Mouse (Mus musculus) 3T3-L1 (cell line): ENCODE data around the gene Tesk2.

Experiments
- DNase-seq: peaks from one replicate; pipeline ENCODE4 v3.0.0-alpha.2; 2015; ENCODE audit warnings: low read depth, low spot score

Tesk2 gene

DNA sequence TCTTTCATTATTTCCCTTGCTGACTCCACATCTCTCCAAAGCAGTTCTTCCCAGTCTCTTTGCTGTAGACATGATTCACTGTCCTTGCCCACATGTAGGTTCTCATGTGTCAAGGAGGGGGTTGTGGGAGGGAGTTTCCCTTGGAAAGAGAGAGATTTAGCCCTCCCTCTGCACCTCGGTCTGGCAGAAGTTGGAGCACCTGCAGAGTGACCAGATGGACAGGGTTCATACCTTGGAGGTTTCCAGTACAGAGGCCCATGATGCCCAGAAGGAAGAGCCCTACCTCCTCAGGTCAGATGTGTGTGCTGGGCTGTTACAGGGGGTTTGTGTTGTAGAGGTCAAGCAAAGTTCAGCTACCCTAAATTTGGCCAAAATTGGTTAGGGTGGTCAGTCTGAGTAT lies 8.2 kb upstream of the Tesk2 start:
- DNase-seq: no peak

DNA sequence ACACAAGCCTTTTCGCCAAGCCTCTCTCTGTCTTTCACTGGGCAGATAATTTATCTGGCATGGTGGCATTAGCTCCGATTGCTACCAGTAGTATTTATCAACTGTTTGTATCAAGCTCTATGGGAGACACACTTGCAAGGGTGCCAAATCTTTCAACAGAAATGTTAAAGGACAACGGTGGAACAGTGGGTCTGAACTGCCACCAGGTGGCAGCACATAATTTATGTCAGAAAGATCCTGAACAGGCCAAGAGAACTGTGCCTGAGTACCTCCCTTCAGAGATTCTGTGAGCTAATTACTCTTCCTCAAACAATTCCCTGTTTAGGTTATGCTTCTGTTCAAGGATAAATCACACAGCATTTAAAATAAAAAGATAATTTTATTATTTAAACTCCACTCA lies 1.4 kb upstream of the Tesk2 start:
- DNase-seq: peak; percentile 92

DNA sequence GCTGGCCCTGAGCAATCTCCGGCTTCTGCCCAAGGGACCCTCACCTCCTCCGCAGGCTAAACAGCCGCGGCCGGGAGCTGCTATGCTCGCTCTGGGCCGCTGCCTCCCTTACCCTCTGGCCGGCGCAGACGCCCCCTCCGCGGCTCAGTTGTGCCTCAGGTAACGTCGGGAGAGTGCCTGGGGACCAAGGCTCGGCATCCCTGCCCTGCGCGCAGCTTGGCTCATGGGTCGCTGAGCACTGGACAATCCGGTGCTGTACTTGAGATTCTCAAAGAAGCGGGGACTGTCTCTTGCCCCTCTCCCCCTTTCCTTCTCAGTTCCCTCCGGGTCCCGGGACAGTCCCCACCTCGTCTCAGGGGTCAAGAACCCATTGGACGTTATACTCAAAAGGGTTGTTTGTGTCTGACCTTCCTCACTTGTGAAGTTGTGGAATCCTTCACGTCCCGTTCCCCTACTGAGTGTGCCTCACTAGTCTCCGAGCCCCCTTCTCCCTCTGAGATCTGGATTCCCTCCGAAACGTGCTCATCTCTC lies 415 bp downstream of the Tesk2 start:
- no peak for DNase-seq

DNA sequence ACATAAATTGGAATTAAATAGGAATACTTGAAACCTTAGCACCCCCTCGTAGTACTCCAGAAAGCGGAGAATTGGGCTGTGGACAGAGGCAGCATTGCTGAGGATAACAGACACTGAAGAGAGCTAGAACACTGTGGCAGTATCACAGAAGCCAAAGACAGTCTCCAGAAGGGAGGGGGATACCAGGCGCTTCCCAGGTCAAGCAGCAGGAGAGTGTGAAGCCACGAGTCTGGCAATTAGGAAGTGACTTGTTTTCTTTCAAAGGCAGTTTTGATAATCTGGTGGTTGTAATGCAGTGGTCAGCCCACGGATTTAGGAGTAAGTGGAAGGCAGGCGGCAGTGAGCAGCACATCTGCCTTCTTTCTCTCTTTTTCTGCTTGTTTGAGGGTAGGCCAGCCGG lies 1.5 kb downstream of the Tesk2 start:
- DNase-seq: no peak

DNA sequence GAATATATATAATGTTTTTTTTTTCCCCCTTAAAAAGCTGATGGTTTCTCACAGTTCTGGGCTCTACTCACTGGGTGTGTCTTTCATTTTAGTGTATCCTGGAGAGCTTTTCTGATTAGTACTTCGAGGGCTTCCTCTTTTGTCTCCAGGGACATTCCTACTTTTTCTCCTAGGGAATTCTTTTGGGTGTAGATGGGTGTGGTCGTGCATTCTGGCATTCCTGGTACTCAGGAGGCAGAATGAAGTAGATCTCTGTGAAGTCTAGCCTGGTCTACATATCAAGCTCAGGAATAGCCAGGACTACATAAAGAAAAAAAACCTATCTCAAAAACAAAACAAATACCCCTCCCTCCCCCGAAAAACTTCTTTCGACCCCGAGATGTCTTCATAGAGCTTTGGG lies 4.7 kb downstream of the Tesk2 start:
- DNase-seq: no peak

DNA sequence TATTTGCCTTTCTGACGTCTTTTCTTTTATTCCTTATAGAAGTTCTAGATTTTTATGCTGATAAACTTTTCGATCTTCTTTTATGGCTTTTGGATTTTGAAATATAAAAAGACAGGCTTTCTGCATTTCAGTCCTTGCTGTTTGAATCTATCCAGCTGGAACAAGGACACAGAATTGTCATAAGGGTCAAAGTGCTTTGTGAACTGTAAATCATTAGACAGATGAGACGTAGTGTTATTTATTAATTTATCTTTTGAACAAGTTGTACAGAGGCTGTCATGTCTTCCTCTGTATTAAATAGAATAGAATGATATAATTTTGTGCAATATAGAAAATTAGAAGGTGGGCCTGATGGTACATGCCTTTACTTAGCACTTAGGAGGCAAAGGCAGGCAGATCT lies 6.7 kb downstream of the Tesk2 start:
- no peak for DNase-seq

DNA sequence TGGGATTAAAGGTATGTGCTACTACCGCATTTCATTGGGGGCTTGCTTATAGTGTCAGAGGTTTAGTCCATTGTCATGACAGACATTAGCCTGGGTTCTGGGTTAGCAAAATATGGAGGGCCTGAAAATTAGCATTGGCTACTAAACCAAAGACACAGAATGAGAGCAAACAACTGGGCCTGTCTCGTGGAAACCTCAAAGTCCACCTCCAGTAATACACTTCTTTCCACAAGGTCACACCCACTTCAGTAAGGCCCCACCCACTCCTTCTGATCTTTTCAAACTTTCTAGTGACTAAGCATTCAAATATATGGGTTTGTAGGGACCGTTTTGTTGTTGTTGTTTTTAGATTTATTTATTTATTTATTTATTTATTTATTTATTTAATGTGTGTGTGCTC lies 8.8 kb downstream of the Tesk2 start:
- no peak for DNase-seq

DNA sequence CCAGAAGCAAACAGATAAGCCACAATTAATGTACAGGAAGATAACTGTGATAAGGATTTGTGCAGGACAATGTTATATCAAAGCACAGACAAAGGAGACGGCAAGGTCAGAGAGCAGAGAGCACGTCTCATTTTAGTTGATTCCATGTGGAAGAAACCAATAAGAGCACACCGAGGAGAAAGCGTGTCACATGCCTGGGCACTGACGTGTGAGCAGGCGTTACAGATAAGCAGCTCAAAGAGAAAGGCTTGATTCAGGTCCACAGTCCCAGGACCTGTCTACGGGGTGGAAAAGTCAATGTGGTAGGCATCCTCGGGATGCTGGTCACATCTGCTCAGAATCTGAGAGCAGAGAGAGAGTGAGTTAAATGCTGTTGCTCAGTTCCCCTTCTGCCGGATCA lies 10.3 kb downstream of the Tesk2 start:
- DNase-seq: no peak

DNA sequence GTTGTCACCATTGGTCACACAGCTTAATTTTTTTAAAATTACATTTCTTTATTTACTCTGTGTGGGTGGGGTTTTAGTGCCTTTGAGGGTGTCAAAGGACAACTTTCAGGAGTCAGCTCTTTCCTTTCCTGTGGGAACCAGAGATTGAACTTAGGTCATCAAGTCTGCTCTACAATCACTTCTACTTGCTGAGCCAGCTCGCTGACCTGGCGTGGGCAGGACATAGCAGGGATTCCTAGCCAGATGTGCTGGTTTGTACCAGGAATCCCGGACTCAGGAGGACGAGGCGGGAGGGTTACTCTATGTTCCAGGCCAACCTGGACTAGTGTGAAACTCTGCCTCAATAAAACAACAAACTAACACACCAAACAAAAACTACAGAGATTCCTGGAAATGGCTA lies 11.6 kb downstream of the Tesk2 start:
- DNase-seq: no peak

DNA sequence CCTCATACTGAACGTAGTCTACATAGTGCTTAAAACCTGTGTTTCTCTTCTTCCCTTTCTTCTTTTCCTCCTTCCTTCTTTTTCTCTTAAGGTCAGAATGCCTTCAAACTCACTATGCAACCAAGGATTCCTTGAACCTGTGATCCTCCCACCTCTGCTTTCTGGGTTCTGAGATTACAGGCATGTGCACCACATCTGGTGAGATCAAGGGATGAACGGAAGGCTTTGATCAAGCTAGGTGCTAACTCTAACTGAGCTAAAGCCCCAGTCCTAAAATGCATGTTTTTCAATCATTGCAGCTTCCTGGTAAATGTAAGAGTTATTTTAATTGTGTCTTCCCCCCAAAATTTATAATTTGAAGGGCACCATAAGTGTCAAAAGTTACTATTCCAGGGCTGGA lies 14.2 kb downstream of the Tesk2 start:
- DNase-seq: no peak

DNA sequence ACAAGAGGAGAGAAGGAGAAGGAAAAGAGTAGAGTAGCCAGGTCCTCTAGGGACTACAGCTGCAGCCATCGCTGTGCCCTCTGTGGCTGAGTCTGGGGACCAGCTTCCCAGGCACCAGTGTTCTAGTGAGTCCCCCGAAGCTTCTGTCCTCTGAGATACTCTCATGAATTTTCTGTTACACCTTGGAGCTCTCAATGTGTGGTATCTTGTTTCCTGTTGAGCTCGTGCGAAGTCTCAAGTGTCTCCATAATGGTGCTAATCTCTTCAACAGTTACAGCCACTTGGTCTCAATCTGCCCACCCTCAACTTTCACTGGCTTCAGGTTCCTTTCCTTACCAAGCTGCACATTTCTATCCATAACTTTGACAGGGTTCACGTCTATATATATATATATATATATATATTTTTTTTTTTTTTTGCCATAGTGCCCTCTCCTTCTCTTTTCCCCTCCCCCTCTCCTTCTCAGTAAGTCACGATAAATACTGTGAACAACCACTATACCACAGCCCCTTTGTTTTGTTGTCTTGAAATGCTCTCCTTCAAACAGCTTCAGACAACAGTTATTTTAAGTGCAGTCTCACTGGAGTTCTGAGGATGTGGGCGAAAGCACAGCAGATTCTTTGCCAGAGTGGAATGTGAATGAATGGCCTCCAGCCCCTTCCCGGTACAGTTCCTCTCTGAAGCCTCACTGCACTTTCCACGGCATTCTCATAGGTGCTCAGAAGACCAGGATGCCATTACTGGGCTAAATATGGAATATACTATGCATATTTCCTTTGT lies 18.4 kb downstream of the Tesk2 start:
- no peak for DNase-seq

DNA sequence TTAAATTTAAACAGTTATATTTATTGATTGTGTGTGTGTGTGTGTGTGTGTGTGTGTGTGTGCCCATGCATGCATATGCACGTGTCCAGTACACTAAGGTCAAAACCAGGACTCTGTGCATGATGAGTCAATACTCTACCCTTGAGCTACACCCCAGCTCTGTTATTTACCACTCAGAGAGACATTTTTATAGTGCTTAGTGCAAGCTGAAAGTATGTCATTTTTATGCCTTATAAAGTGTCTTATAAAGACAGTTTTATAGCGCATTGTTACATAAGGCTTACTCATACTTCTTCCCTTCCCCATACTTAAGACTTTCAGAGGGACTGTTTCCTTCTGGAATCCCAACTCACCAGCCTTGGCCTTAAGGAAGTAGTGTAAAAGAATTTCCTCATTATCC lies 29.0 kb downstream of the Tesk2 start:
- DNase-seq: peak; percentile 57

DNA sequence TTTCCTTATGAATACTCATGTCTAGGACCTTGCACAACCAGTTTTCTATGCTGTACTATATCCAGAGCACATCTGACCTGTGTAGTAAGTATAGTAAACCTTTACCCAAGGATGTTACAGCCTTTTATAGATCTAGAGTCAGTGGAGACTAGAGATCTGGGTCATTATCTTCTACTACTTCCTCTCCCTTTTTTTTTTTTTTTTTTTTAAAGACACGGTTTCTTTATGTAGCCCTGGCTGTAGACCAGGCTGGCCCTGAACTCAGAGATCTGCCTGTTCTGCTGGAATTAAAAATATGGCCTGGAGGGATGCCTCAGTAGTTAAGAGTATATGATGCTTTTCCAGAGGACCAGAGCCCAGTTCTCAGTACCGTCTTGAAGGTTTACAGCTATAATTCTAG lies 41.2 kb downstream of the Tesk2 start:
- no peak for DNase-seq

DNA sequence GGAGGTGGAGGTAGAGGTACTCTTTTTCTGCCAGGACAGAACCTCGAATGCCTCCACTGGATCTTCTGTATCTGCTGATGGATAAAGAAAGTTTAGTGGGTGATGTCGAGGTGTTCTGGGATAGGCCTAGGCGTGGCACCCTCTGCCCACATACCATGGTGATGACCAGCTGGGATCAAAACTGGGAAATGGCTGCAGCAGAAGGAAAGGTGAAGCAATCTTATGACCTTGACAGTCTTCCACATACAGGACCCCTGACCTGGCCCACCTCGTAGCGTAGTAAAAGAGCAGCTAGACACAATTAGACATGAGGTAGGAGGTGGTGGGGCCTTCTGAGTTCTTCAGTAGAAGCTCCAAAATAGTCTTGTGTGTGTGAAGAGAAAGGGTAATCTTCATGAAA lies 43.3 kb downstream of the Tesk2 start:
- peak; percentile 48 for DNase-seq

DNA sequence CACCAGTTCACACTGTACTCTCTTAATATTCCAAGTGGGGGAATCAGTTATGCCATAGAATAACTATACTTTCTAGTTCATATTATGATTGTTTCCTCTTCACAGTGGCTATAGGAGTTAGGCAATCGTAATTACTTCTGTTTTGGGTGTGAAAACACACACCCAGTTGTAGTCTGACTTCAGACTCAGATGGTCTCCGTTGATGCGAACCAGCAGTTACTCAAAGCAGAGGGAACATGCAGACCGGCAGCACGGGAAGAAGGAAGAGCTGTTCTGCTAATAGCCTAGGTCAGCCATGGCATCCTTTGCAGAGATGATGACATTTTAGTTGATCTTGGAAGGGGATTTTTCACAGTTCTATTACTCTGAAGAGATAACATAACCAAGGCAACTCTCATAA lies 47.8 kb downstream of the Tesk2 start:
- no peak for DNase-seq

DNA sequence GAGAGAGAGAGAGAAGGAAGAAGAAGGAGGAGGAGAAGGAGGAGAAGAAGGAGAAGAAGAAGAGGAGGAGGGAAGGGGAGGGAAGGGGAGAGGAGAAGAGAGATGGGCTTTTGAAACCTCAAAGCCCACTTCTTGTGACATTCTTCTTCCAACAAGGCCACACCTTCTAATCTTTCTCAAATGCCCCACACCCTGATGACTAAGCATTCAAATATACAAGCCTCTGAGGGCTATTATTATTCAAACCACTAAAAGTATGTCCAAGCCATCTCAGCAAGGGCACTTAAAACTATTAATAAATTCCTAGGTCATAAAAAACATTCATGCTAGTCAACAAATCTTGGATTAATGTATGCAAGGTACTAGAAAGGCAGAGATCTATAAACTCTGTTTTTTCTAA lies 48.3 kb downstream of the Tesk2 start:
- peak; percentile 71 for DNase-seq

DNA sequence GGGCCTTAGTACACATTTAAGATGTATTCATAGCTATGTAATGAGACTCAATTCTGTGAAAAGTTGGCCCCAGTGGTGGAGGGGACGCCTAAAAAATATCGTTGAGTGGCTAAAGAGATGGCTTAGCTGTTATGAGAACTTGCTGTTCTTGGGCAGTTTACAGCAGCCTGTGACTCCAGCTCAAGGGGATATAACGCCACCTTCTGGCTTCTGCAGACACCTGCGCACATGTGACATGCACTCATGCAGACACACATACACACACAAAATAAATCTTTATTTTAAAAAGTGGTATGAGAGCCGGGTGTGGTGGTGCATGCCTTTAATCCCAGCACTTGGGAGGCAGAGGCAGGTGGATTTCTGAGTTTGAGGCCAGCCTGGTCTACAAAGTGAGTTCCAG lies 55.6 kb downstream of the Tesk2 start:
- DNase-seq: no peak

DNA sequence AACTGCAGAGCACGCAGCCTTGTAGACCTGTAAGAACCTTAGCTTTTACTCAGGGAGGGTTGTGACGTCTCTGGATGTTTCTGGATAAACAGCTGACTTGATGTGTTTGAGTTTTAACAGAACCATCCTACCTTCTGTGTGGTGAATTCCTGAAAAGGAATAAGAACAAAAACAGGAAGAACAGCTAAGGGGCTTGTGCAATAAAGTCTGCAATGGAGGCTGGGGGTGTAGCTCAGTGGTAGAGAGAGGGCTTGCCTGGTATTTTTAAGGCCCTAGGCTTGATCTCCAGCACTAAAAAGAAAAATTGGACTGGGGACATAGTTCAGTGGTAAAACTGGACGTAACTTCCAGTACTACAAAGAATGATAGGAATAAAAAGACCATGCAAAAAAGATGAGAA lies 56.3 kb downstream of the Tesk2 start:
- DNase-seq: no peak

DNA sequence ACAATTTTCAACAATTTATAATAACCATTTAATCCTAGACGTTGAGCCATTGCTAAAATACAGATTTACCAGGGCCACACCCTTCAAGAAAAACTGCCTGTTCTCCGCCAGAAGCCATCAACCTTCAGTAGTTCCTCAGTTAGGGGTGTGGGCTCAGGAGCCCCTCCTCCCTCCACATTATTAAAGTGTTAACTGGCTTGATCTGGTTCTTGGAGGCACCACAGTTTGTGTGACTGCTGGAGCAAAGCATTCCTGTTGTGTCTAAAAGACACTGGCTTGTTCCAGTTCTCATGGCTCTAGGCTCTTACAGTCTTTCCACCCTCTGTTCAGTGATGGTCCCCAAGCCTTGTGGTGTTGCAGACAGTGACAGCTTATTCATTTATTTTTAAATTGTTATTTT lies 59.8 kb downstream of the Tesk2 start:
- DNase-seq: no peak

DNA sequence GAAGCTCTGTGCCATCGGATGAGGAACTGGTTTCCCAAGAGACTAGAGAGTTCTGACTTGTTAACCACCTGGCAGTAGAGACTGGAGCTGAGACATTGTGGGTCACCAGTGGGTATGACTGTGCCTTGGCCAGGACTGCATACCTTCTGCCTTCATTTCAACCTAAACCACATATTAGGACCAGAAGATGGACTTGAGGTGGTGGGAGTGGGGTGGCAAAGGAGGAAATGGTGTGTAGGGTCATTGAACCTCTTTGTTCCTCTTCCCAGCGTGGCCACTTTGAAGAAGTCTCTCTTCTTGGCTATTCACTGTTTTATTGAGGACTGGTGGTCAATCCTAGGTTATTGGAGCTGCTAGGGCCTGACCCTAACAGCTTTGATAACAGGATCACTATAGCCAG lies 60.6 kb downstream of the Tesk2 start:
- DNase-seq: no peak

DNA sequence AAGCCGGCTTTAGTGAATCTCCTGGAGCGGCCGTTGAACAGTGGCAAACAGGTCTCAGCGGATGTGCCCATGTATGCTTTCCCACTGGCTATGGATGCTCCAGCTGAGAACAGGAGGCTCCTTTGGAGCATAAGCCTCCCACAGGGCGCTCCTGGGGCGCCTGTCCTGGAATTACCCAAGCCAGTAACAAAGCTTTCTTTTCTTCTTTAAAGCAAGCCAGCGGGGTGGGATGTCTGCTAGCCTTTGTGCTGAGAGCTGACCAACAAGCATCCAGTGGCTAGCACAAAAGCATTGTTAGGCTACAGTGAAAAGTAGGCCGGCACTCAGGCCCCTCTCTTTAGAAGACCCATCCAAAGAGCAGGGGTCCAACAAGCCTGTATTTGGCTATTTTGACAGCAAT lies 61.4 kb downstream of the Tesk2 start:
- DNase-seq: no peak

DNA sequence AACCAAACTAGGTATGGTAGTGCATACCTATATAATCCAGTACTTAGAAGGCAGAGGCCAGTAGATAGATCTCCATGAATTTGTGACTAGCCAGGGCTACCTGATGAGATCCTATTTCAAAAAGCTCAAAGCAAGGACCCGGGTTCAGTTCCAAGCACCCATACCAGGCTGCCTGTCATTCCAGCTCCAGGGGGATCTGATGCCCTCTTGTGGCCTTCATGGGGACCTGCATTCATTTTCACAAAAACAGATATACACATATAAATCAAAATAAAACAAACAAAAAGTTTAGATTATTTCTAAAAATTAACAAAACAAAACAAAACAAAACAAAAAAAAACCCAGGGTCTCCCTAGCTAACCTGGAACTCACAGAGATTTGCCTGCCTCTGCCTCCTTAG lies 65.8 kb downstream of the Tesk2 start:
- DNase-seq: peak; percentile 14

DNA sequence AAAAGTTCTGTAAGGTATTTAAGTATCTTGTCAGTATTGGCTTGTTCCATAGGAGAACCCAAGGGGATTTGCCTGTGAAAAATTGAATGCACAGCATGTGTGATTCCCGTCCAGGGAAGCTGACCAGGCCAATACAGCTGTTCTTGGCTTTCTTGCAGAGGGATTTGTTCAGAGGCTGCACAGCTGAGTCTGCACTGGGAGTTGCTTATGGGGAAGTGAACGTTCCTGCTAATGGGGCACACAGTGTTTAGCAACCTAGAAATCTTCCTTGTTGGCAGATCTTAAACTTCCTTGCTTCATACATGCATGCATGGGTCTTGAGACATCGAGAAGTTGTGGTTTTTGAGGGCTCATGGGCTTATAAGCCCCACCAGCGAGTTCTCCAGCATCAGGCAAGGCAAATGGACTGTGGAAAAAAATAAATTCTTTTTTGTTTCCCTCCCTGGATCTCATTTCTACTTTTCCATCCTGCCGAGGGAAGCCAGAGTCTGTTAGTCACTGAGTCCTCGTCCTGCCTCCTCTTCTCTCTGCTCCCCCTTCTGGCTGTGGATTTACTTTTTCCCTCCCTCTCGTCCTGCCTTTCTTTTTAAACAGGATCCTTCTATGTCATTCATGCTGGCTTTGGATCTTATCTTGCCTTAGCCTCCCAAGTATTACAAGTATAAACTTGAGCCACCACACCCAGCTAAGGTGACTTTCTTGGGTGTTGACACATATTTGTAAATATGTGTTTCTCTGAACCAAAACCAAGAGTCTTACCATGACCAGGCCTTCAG lies 67.4 kb downstream of the Tesk2 start:
- peak; percentile 76 for DNase-seq
